Mouse (Mus musculus): ENCODE measurements around the gene Lrrc41.

GRCm38 (mm10) chr4:116049211-116049610, 25.9 kb upstream of the Lrrc41 start:
- TF ChIP-seq POLR2A (IDR thresholded peaks at IDR 0.05; ENCODE audit: low read depth, low read length) (no peak), CTCF (conservative IDR thresholded peaks at IDR 0.05; ENCODE audit: insufficient read depth, insufficient read length, low read depth, low read length) (no peak)
